Mouse (Mus musculus) lung, postnatal 4 days (tissue): ENCODE measurements around the gene Rgs10.
"Not testable (repeated sequence)": the region's sequence is repeated elsewhere in the genome, so short reads cannot be mapped to it uniquely, and the experiment has no call there.

ENCODE experiments used
- DNase-seq, 2 experiments: peaks; one replicate each; pipeline ENCODE4 v3.0.0; 2021

Rgs10 gene

DNA sequence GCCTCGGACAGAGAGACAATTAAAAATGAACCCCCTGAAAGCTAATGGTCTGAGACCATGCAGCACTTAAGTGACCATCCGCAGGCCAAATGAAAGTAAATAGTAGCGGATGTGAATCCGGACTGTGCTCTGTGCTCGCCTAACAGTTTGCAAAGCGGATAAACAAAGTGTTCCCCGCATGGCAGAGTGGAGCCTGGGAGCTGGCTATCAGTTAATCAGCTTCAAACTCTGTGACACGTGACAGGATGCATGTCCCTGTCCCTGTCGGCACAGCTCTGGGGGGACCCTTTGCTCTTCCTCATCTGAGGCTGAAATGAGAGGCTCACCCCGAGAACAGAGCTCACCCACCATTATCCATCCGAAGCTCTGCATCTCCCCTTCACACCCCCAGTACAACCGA lies 49.2 kb downstream of the Rgs10 start:
- peak; percentile 31 to 67 for DNase-seq

DNA sequence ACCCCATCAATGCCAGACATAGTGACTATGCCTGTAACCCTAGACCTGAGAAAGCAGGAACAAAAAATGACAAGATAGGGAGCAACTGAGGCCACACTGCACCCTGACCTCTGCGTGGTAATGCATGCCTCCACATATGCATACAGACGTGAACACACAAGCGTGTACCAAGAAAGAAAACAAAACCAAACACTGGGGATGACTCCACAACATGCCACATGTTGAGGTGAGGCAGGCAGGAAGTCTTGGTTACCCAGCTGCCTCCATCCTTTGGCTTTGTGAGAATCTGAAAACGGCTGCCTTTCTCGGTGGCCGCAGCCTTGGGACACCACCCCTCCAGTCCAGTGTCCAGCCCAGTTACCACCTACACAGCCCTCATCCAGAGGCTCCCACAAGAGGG lies 49.7 kb downstream of the Rgs10 start:
- peak in 1 of 2 experiments; percentile 24 for DNase-seq

DNA sequence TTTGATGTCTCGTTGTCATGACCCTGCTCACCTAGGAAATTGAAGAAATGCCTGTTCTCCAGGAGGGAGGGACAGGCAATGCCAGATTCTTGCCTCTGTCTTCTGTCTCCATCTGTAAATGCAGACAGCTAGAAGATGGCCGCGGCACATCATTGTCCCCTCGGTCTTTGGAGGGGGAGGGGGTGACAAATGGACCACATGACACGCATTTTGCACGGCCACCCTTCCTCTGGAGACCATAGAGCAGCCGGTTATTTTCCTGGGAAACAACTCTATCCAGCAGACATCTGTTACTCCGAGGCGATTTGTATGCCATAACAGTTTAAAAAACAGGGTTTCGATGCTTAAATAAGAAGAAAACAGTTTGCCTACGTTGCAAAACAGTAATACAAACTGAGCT lies 51.9 kb downstream of the Rgs10 start:
- DNase-seq: peak; percentile 43 to 76

DNA sequence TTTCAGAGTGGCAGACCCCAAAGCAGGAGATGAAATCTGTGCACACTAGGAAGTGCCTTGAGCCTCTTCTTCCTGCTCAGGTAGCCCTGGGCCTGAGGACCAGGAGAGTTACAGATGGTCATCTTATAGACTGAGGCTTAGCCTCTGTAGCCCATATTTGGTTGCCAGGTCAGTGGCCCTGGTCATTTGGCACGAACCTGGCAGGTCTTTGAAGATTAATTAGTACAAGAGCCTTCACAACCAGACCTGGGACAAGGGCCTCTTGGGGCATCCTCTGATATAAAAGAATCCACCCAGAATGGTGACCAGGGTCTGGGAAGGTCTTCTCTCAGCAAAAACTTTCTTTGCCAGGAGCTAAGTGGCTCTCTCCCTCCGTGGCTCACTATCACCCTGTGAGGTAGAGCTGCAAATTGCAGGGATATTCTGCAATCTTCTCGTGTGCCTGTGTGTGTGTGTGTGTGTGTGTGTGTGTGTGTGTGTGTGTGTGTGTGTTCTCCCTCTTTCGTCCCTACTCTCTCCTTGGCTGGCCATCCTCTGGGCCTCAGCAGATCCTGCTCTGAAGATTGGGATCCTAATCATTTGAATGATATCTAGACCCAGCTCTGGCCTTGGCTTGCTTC lies 53.4 kb downstream of the Rgs10 start:
- DNase-seq: peak; percentile 45 to 51

DNA sequence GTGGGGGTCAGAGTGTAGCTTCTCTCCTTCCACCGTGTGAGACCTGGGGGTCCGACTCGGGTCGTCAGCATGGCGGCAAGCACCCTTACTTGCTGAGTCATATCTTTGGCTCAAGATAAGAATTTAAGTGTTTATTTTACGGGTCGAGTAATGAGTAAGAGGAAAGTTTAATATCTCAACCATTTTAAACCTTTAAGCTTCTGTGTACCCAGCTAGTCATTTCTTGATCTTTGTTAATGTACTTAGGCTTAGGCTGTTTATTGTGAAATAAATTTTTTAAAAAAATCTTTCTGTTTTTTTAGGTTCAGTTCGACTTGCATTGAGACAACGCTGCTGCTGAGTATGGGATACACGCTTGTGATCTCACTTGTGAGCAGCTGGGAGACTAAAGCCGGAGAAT lies 54.0 kb downstream of the Rgs10 start:
- peak in 1 of 2 experiments; percentile 20 for DNase-seq

DNA sequence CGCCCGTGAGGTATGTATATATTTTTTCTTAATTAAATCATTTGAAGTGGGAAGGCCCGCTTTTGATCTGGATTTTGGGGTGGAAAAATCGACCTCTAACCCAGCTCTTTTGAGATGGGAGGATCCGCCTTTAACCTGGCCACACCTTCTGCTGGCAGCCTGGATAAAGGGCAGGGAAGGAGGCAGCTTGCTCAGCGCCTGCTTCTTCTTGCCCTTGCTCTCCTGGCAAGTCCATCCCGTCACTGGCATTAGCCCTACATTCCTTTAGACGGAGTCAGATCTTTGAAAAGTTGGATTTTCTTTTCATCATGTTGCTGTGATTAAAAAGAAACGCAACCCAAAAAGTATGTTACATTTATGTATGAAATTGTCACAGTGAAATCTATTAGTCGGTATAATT lies 54.8 kb downstream of the Rgs10 start:
- peak in 1 of 2 experiments; percentile 35 for DNase-seq

DNA sequence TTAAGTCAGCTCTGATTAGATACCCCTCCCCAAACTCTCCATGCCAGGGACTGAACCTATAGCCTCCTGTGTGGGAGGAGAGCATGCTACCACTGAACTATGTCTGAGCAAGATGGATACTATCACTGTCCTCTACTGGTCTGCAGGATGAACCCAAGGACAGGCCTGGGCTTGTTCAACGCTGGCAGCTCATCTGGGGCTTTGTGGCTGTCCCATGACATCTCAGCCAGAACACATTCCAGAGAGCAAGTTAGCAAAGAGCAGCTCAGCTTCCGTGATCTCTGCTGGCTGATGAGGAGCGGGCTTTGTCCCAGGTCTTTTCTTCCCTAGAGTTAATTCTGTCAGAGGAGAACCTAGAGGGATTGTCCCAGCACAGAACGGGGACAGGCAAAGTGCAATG lies 55.6 kb downstream of the Rgs10 start:
- peak in 1 of 2 experiments; percentile 59 for DNase-seq

DNA sequence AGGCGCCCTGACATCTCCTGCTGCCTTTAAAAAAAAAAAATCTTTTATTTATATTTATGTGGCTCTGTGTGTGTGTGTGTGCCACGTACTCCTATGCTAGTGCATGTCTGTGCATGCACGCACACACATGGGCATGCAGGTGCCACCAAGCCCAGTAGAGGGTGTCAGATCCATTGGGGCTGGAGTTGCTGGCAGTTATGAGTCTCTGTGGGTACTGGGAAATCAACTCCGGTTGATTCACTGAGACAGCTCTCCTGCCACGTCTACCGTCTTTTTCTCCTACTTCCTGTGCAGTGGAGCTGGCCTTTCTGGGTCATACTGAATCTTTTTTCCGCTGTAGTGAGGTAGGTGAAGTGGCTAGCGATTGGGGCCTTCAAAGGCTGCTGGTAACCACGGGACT lies 58.8 kb downstream of the Rgs10 start:
- DNase-seq: peak in 1 of 2 experiments; percentile 32

DNA sequence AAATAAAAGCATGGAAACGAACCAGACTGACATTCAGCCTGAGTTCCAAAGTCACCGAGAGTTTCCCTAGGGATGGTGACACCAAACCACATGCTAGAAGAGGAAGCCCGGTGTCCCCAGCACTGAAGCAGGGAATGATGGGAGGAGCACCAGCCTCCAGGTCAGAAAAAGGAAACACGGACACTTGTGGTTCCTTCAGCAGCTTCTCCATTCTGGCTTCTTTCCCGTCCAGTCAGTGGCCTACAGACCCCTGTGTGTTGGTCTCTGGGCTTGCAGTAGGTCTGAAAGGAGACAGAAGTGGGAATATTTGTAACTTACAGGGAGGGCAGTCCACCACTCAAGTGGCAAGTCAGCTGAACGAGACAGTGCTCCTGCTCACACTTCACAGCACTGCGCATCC lies 59.4 kb downstream of the Rgs10 start:
- DNase-seq: no peak

DNA sequence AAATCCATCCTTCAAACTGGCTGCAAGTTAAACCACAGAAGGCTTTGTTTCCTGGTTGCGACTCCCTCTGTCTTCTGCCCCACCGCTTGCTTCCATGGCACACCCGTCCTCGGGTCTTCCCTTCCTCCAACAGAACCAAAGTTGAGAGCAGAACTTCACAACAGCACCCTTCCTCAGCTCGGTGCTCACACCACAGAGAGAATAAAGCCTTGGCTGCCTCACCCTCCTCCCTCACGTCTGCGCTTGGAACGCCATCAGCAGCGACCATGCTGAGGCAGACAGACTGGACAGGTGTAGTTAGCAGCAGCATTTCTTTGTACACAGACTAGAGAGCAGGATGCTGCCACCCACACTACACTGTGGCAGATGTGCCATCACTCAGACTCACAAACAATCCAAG lies 59.8 kb downstream of the Rgs10 start:
- DNase-seq: peak in 1 of 2 experiments; percentile 16

DNA sequence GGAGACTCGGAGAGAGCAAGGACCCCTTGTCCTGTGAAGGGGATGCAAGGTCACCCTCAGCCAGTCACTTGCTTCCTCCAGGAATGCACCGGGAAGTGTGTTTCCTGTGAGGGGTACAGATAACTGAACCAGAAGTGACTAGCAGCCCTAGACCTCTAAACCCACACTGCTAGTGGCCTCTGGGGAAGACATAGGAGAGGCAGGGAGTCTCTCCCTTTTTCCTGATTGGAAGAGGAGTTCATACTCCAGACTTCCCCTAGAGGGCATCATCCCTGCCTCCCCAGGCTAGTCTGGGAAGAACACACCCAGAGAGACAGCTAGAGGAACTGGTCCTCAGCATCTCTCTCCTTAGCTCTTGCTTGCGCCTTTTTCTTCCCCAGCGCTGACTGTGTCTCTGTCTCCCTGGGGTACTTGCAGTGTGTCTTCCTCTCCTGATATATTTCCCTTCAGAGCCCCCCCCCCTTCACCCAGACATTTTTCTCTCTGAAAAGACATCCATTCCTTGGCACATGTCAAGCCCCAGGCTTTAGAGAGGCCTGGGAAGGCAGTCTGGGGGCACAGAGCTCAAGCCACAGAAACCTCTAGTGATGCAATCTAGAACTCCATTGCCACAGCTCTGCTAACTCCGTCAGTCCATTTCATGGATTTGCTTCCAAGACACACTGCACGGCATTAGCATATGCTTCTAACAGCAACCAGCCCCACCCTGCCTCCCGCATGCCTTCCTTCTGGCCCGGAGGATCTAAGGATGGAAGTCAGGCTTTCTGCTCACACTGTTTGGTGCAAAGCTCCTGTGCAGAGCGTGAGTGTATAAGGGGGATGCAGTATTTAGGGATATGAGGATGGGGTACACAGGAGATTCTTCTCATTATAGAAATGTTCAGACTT lies 61.4 kb downstream of the Rgs10 start:
- DNase-seq: peak; percentile 23 to 54

DNA sequence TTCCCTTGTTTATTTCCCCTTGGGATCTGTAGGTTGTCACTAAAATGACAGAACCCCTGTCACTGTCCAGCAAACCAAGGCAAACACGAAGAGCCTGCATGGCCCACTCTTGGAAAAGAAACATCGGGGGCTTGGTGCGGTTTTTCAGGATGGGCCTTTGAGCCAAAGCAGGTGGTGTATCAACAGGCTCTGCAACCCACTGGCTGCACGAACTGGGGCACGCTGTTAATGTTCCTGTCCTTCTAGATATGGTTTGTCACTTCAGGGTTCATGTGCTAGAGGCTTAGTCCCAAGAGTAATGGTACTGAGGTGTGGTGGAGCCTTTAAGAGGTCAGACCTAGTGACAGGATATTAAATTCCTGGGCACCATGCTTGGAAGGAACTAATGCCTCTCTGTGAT lies 63.1 kb downstream of the Rgs10 start:
- DNase-seq: peak in 1 of 2 experiments; percentile 17

DNA sequence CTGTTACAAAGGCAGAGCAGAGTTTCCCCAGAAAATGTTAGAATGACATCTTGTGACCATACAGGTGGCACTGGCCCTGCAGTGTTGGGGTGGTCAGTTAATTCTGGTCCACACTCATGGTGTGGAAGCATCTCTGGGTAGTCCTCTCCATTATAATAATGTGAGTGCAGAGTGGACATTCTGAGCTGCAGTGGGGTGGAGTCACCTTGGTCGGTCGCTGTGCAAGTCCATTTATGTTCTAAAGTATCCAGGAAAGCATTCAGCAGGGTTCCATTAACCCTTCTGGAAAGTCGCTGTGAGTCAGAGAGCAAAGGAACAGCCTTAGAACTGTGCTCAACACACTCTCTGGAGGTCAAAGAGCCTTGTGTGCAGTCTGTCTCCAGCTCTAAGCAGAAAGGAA lies 65.8 kb downstream of the Rgs10 start:
- no peak for DNase-seq

DNA sequence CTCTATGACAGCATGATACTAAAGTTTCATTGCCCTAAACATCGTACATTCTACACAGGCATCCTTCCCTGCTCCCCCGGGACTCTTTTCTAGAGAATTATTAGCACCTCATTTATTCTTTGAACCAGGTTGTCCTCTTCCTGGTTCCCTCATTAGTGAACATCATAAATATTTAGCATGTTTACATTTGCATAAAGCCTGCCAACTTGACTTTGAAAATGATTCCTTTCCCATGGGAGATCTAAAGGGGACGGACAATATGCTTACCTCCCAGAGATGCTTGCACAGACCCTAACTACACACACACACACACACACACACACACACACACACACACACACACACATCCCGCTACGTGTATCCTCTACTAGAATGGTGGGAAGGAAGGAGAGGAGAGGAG lies 67.4 kb downstream of the Rgs10 start:
- no peak for DNase-seq

DNA sequence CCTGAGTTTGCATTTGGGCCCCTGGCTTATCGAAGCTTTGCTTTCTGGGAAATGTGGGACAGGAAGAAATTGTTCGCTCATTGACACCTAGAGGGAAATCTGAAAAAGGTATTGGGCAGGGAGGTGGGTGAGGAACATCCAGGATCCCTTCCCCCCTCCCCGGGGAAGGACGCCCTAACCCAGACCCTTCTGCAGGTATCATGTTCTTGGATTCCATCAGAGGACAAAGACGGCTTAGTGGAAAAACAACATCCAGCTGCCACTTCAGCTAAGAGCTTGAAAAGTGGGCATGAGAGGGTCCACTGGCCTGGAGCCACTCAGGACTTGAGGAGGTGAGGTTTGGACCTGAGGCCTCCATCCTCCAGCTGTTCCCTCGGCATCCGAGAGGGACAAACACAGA lies 68.2 kb downstream of the Rgs10 start:
- DNase-seq: peak in 1 of 2 experiments; percentile 15

DNA sequence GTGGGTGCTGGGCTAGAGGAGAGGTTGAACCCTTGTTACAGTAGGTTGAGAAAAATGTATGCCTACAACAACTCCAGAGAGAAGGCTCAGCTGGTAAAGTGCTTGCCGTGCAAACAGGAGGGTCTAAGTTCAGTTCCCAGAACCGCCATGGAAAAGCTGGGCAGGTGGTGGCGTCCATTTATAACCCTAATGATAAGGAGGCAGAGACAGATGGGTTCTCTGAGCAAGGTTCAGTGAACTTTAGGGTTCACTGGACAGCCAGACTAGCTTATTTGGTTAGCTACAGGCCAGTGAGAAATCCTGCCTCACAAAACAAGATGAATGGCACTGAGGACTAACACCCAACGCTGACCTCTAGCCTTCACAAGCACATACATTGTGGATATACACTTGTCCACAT lies 68.8 kb downstream of the Rgs10 start:
- DNase-seq: peak in 1 of 2 experiments; percentile 9

DNA sequence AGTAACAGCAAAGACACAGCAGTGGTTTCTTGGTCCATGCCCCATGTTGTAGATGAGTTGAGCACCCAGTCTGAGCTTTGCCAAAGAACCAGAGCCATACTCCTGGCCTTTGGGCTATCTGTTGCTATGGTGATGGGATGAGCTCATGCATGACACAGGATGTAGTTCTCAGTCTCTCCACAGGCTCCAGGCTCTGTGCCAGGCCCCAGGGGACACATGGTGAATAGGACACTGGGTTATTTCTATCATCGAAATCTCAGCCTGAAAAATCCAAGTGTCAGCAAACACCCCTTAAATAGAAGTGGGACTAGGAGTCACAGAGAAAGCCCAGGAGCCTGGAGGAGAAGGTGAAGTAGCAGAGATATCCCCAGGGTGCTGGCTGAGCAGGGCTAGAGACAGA lies 70.0 kb downstream of the Rgs10 start:
- peak; percentile 75 to 86 for DNase-seq

DNA sequence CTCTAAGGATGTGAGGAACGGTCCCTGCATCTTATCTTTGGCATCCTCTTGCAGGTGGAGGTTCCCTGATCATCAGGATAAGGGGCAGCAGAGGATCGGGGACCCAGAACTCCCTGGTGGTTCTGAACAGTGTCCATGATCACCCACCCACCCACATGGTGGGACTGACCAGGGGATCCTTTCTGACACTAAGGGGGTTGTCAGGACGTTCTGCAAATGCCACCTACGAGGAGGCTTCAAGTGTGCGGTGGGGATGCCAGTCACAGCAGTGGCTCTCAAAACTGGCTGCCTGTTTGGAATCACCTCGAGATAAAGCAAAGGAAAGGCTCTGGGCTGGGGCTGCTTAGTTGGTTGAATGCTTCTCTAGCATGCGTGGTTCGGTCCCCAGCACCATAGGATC lies 71.6 kb downstream of the Rgs10 start:
- peak in 1 of 2 experiments; percentile 17 for DNase-seq

DNA sequence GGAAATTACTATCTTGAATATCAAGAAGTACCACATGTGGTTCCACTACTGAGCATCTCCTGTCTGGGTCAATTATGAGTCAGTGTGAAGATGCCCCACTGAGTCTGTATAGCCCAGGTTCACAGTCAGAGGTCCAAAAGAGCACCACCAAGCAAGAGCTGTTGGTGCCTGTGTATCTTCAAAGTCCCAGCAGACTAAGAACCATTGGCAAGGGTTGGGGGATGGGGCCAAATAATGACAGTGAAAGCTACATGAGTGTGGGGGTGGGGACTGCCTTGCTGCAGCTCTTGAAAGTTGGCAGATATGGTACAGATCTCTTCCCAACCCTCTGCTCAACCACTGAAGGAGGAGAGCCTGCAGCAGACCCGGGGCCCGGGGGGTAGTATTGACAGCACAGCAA lies 72.0 kb downstream of the Rgs10 start:
- peak in 1 of 2 experiments; percentile 11 for DNase-seq

DNA sequence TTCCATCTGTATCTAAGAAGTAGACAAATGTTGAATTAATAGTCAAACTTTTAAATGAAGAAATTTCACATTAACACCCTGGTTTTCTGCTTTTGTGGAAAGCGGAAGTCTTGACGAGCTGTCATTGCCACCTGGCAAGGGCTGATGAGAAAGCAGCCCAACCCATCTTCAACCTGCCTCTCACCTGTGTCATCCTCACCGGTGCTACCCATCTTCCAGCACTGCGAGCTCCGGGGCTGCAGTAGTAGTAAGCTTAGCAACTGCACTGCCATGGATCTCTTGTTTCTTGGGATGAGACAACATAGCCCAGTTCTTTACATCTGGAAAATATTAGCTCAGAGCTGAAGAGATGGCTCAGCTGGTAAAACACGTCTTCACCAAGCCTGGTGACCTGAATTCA lies 72.9 kb downstream of the Rgs10 start:
- DNase-seq: peak in 1 of 2 experiments; percentile 14

DNA sequence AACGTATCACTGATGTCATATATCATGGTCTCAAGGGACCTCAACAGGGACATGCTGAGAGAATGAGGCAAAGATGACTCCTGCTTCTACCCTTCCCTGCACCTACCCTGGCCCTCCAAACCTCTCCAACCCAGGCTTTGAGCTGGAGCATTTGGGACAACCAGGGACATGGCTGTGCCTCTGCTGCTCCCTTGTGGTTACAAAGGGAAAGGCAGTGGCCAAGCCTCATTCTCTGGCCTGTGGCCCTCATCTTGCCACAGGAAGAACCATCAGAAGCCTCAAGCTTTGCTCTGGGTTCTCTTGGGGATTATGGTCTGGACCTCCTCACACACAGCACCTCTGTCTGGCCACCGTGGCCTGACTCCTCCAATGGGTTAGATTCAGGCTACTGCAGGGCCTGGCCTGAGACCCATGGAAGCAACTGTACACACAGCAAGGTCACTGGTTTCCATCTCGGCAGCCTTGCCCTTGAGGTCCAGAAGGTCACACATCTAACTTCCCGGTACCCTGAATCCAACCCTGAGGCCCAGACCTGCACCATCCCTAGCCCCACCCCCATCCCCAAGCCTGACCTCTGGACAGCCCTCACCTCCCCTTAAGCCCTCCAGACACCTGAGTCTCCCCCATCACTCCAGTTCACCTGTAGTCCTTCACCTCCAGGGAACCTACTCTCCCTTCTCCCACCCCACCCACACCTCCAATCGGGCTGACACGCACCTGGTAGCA lies 73.5 kb downstream of the Rgs10 start:
- peak; percentile 81 to 88 for DNase-seq

DNA sequence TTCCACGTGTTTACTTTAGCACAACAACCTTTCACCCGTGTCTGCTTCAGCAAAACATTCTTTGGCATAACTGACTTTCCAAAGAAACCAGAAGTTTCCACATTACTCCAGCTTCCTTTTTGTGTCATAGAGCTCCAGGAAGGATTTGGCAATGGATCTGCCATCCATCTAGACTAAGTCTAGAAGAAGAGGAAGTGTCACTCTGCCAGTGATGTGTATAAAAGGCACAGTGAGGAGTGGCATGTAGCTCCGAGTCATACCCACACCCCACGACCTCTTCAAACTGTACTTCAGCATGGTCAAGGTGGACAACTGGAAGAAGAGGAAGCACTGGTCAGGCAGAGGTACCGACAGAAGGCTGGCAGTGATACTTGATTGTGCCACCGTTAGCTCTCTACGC lies 74.1 kb downstream of the Rgs10 start:
- peak in 1 of 2 experiments; percentile 34 for DNase-seq

DNA sequence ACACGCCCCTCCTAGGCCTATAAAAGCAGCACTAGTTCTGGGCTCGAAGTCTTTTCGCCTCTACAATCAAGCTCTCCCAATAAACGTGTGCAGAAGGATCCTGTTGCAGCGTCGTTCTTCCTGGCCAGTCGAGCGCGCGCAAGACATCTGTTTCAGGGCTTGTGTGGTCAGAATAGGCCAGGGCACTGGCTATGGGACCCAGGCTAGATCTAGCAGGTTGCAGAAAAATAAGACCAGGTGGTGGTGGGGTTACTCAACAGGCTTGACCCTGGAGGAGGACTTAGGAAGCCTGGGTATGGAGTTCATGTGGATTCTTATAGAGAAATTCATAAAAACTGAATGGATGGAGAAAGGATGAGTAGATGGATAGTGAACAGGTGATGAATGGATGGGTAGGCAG lies 75.9 kb downstream of the Rgs10 start:
- DNase-seq: not testable (repeated sequence)

DNA sequence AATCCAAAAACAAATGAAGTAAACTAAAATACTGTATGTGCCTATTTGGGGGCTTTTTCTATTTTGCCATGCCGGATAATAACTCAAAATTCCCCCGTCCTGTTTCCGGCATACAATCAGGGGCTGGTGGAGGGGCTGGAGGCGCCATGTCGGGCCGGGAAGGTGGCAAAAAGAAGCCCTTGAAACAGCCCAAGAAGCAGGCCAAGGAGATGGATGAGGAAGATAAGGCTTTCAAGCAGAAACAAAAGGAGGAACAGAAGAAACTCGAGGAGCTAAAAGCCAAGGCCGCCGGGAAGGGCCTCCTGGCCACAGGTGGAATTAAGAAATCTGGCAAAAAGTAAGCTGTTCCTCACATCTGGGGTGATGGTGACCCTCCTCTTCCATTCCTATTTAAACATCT lies 78.2 kb downstream of the Rgs10 start:
- not testable (repeated sequence) for DNase-seq
